Mouse (Mus musculus) small intestine, adult 2 months (tissue): ENCODE results near the gene Atp2a1.

Experiments
- CTCF ChIP-seq: fragments of 200-500 bp; IDR thresholded peaks from 2 replicates; pipeline ENCODE4 v1.5.1; 2012; ENCODE audit warnings: low read depth, mild to moderate bottlenecking, control low read depth, inconsistent platforms, low read length, moderate library complexity, mixed read lengths; ENCODE audit not compliant: insufficient replicate concordance, insufficient read length; ENCODE audit errors: extremely low read depth
- POLR2A ChIP-seq: fragments of 200-500 bp; IDR thresholded peaks from 2 replicates; pipeline ENCODE4 v1.6.1; 2012; ENCODE audit warnings: low read depth, mild to moderate bottlenecking, control low read depth, inconsistent platforms, low read length, moderate library complexity

DNA sequence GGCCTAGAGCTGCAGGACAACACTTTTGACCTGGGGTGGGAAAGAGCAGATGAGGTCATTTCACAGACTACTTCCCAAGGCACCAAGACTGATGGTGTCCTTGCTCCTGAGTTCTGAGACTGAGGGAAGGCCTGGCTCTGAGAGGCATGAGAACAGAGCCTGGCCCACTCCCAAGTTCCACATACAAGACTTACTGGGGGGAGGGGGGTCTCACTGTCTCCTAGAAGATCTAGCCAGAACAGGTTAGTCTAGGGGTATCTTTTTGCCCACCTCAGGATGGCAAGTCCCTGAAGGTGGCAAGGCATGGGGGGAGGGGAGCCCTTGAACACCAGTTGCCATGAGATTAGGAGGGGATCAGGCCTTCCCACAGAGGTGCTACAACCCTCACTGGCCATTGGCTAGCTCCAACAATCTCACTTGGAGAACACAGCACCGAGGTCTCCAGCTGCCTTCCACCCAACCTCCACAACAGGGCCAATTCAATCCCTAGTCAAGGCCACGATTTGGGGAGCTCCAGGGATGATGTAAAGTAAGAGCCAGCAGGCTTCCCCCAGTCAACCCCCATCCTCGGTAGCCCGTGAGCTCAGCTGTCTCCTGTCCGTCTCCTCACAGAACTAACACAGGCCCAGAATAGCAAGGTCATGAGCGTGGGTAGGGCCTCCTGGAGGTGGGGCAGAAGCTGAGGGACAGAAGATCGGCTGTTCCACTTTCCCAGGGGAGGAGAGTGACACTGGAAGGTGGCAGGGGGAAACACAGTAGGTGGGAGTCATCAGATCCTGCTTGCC is 2.5 kb upstream of the Atp2a1 start:
- TF ChIP-seq CTCF = no peak
- TF ChIP-seq POLR2A = no peak
